Mouse (Mus musculus) testis, adult 2 months (tissue): Measurements from ENCODE around the gene Ncam1. TPM values are rescaled to one million over a fixed set of nuclear protein-coding genes. Genes with fewer than 3 reads are reported as not detected.

Experiments used
- H3K27ac ChIP-seq: fragments of 200-500 bp; 2 replicates; pipeline ENCODE4 v1.5.1; 2012; ENCODE audit warnings: low read depth, low read length; ENCODE audit not compliant: control insufficient read depth, insufficient read depth
- H3K27me3 ChIP-seq: fragments of 200-500 bp; 2 replicates; pipeline ENCODE4 v1.6.1; 2012; ENCODE audit warnings: mild to moderate bottlenecking, low read length, moderate library complexity; ENCODE audit not compliant: control insufficient read depth, insufficient read depth
- H3K36me3 ChIP-seq: fragments of 200-500 bp; 2 replicates; pipeline ENCODE4 v1.6.1; 2012; ENCODE audit warnings: mild to moderate bottlenecking, low read length; ENCODE audit not compliant: control insufficient read depth, insufficient read depth
- H3K4me1 ChIP-seq: fragments of 200-500 bp; 2 replicates; pipeline ENCODE4 v1.6.1; 2012; ENCODE audit warnings: low read length; ENCODE audit not compliant: control insufficient read depth, insufficient read depth
- H3K4me3 ChIP-seq: fragments of 200-500 bp; 2 replicates; pipeline ENCODE4 v1.5.1; 2012; ENCODE audit warnings: low read depth, mild to moderate bottlenecking, low read length, moderate library complexity, mixed read lengths; ENCODE audit not compliant: control insufficient read depth
- CTCF ChIP-seq: fragments of 200-500 bp; IDR thresholded peaks from 2 replicates; pipeline ENCODE4 v1.5.1; 2012; ENCODE audit warnings: low read depth, mild to moderate bottlenecking, inconsistent platforms, low read length, moderate library complexity; ENCODE audit not compliant: control insufficient read depth, insufficient read depth, insufficient replicate concordance
- POLR2A ChIP-seq: fragments of 200-500 bp; IDR thresholded peaks from 2 replicates; pipeline ENCODE4 v1.6.1; 2012; ENCODE audit warnings: low read depth, mild to moderate bottlenecking, inconsistent platforms, low read length, moderate library complexity; ENCODE audit not compliant: control insufficient read depth
- polyA plus RNA-seq: library from polyadenylated mRNA; depleted of rRNA; stranded (reverse); fragments of >200 nt; gene quantifications from 2 replicates; pipeline ENCODE4 v1.2.3, GENCODE M21; 2012

Gene Ncam1
- polyA plus RNA-seq, 1 experiment = 5.5 TPM

- Histone ChIP-seq H3K4me1 (no peaks in the 10 kb centered on the region), H3K4me3 (no peak overlapping the region), H3K27me3 (no peaks in the 10 kb centered on the region), H3K27ac (no peak overlapping the region), H3K36me3 (no peaks in the 10 kb centered on the region)
- no peak for TF ChIP-seq CTCF
- TF ChIP-seq POLR2A = no peak
These were observed 122.8 kb downstream of the Ncam1 start for GRCm38 (mm10) chr9:49675696-49676465.

GRCm38 (mm10) chr9:49672646-49673199, 126.0 kb downstream of the Ncam1 start:
- Histone ChIP-seq H3K4me1 (no peaks in the 10 kb centered on the region), H3K27me3 (no peaks in the 10 kb centered on the region), H3K27ac (no peak overlapping the region), H3K4me3 (no peak overlapping the region), H3K36me3 (no peaks in the 10 kb centered on the region)
- TF ChIP-seq POLR2A (no peak), CTCF (no peak)

- H3K4me1 ChIP-seq = no peaks in the 10 kb centered on the region
- H3K36me3 ChIP-seq = no peaks in the 10 kb centered on the region
- TF ChIP-seq CTCF (no peak; the same call in 1 of the 2 replicates), POLR2A (no peak)
- no peak overlapping the region for H3K4me3 ChIP-seq
- H3K27ac ChIP-seq = no peak overlapping the region
- H3K27me3 ChIP-seq = no peaks in the 10 kb centered on the region
These were observed 131.7 kb downstream of the Ncam1 start for GRCm38 (mm10) chr9:49667066-49667465.

DNA sequence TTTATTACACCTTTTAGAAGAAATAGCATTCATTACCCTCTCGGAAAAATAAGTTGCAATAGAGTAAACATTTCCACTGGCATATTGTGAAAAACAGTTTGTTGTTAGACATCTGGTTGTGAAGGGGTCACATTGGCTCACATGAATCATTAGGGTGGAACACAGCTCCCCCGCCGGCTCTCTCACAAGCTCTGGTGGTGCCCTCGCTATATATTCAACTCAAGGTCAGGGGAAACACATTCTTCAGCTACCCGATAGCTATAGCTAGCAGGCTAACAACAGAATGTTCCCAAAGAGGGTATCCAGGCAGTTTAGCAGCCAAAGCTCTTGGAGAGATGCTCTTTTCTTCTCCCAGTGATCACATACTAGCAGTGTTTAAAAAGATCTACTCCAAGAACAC, 133.4 kb downstream of the Ncam1 start:
- H3K4me3 ChIP-seq = no peak overlapping the region
- no peak overlapping the region for H3K27ac ChIP-seq
- no peaks in the 10 kb centered on the region for H3K4me1 ChIP-seq
- no peaks in the 10 kb centered on the region for H3K27me3 ChIP-seq
- H3K36me3 ChIP-seq = no peaks in the 10 kb centered on the region
- TF ChIP-seq POLR2A (no peak), CTCF (no peak)

- TF ChIP-seq POLR2A = no peak
- TF ChIP-seq CTCF = no peak
- Histone ChIP-seq H3K36me3 (no peaks in the 10 kb centered on the region), H3K4me1 (no peaks in the 10 kb centered on the region), H3K27ac (no peak overlapping the region), H3K4me3 (no peak overlapping the region), H3K27me3 (no peaks in the 10 kb centered on the region)
These were observed 134.8 kb downstream of the Ncam1 start for GRCm38 (mm10) chr9:49663927-49664320.

DNA sequence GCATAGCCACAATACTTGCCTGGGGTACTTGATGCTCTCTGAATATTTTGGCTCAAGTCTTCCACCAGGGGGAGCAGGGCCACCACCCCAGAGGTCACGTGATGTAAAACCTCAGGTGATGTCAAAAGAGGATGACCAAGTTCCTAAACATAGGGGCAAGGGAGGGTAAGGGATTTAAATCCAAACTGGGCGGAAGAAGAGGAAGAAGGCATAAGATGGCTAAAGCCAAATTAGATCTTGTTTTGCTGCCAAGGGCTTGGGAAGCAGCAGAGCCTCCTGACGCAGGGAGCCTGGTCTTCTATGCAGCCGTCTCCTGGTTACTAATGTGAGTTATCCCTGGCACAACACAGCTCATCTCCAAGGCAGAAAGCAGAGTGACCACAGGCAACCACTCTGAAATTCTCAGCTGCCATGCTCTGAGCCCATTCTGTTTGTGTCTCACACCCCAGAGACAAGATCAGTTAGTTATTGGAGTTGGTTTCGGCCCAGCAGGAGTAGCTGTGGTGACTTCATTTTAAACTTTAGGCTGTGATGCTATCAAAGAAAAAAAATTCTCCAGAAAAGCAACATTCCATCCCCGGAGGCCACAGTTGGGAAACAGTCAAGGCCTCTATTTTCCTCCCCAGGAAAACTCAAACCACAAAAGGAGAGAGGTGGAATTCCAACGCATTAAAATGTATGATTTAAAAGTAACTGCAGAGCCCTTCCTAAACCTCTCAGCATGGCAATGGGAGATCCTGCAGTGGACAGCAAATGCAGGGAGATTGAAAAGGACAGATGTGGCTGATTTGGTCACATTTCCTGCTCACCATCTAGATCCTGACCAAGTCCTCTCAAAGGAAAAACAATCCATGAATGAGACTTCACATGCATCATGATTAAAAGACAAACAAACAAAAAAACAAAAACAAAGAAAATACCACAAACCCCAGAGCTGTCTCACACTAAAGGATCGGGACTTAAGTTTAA, 135.5 kb downstream of the Ncam1 start:
- Histone ChIP-seq H3K4me1 (no peaks in the 10 kb centered on the region), H3K36me3 (no peaks in the 10 kb centered on the region), H3K4me3 (no peak overlapping the region), H3K27me3 (no peaks in the 10 kb centered on the region), H3K27ac (no peak overlapping the region)
- TF ChIP-seq POLR2A = no peak
- no peak for TF ChIP-seq CTCF

DNA sequence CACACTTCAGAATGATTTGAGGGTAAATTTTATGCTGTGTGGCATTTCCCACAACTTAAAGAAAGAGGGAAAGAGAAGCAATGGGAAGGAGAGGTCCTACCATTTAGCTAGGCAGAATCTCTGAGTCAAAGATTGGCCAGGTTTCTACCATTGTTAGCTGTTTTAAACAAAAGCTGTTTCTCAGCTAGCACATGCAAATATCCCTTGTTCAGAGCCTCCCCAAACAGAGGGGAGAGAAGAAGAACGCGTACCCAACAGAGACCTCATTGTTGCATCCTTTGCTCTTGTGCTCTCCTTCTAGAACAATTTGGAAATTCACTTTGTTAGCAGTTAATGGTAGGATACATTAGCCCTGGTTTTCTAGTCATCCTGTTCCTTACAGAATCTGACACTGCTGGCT, 137.2 kb downstream of the Ncam1 start:
- H3K36me3 ChIP-seq = no peaks in the 10 kb centered on the region
- H3K27me3 ChIP-seq = no peaks in the 10 kb centered on the region
- no peak overlapping the region for H3K27ac ChIP-seq
- TF ChIP-seq CTCF = no peak
- no peak for TF ChIP-seq POLR2A
- no peaks in the 10 kb centered on the region for H3K4me1 ChIP-seq
- no peak overlapping the region for H3K4me3 ChIP-seq
